Mouse (Mus musculus) gastrocnemius, postnatal 10 days (tissue): Measurements from ENCODE around the gene Tubb5. TPM values are rescaled to one million over a fixed set of nuclear protein-coding genes. Genes with fewer than 3 reads are reported as not detected.

Experiments
- DNase-seq: peaks from one replicate; pipeline ENCODE4 v3.0.0; 2021; ENCODE audit warnings: mixed read lengths
- long read RNA-seq, 2 experiments: library from polyadenylated mRNA; stranded (forward); transcript quantifications; one replicate each; pipeline ENCODE4 v2.0.0; 2021
- total RNA-seq, 2 experiments: library from RNA; stranded (reverse); gene quantifications; 2 replicates each; pipeline ENCODE4 v1.2.3; 2021

Gene Tubb5
- 100 to 1,000 TPM; 205 to 251 TPM for total RNA-seq
- long read RNA-seq, experiment 1, transcript Tubb5-201 (4 exons, 2,649 nt), result major isoform, 291 of 304 reads
- long read RNA-seq, experiment 1, partial matches to known transcripts, result 2 of 304 reads
- long read RNA-seq, experiment 1, other reads (novel, unspliced or antisense), result 10 of 304 reads
- long read RNA-seq, experiment 2, transcript Tubb5-201 (4 exons, 2,649 nt), result major isoform, 248 of 269 reads
- long read RNA-seq, experiment 2, partial matches to known transcripts, result 1 of 269 reads
- long read RNA-seq, experiment 2, other reads (novel, unspliced or antisense), result 17 of 269 reads

- peak; percentile 94 for DNase-seq
Measured at GRCm38 (mm10) chr17:35838122-35838544, at the start of gene Tubb5. Gene Tubb5, minus strand, starts transcription at chr17:35838306.

GRCm38 (mm10) chr17:35887725-35888124, 49.6 kb upstream of the Tubb5 start:
- no peak for DNase-seq

GRCm38 (mm10) chr17:35883777-35884176, 45.7 kb upstream of the Tubb5 start:
- DNase-seq, result no peak

- DNase-seq, result no peak
Measured at GRCm38 (mm10) chr17:35882924-35883323, 44.8 kb upstream of the Tubb5 start.

- peak; percentile 93 for DNase-seq
Measured at GRCm38 (mm10) chr17:35879245-35880057, 41.3 kb upstream of the Tubb5 start, which contains the start of gene Dhx16. Gene Dhx16, plus strand, starts transcription at chr17:35879819.

- DNase-seq, result no peak
Measured at GRCm38 (mm10) chr17:35874721-35875120, 36.6 kb upstream of the Tubb5 start.

GRCm38 (mm10) chr17:35873774-35874519, 35.8 kb upstream of the Tubb5 start:
- peak; percentile 94 for DNase-seq

GRCm38 (mm10) chr17:35870884-35871696, 33.0 kb upstream of the Tubb5 start:
- peak; percentile 44 for DNase-seq

GRCm38 (mm10) chr17:35870151-35870883, 32.2 kb upstream of the Tubb5 start:
- DNase-seq, result peak; percentile 43

GRCm38 (mm10) chr17:35869346-35870067, 31.4 kb upstream of the Tubb5 start:
- DNase-seq, result peak; percentile 41

GRCm38 (mm10) chr17:35868961-35869345, 30.8 kb upstream of the Tubb5 start:
- DNase-seq, result no peak

- no peak for DNase-seq
Measured at GRCm38 (mm10) chr17:35868165-35868820, 30.2 kb upstream of the Tubb5 start.

- peak; percentile 32 for DNase-seq
Measured at GRCm38 (mm10) chr17:35866911-35867890, 29.1 kb upstream of the Tubb5 start.

- DNase-seq, result peak; percentile 75
Measured at GRCm38 (mm10) chr17:35866281-35866831, 28.2 kb upstream of the Tubb5 start.

- peak; percentile 81 for DNase-seq
Measured at GRCm38 (mm10) chr17:35865481-35866280, 27.6 kb upstream of the Tubb5 start, which contains the start of gene Ppp1r18. Gene Ppp1r18, plus strand, starts transcription at chr17:35865593.

GRCm38 (mm10) chr17:35864832-35865353, 26.8 kb upstream of the Tubb5 start:
- DNase-seq, result no peak
